Mouse (Mus musculus) Patski (cell line): ENCODE data around the gene Rgs12. TPM values are rescaled to one million over a fixed set of nuclear protein-coding genes. Genes with fewer than 3 reads are reported as not detected.
A peak's percentile ranks its signal among the peaks of the same experiment; 100 is the strongest.

Experiments
- ATAC-seq: fragments of 100-300 bp; one replicate; pipeline ENCODE4 v1.8.0; 2021
- CTCF ChIA-PET: fragments of 350-600 bp; sonication (Branson Sonifier 250); formaldehyde crosslinking; loops from one replicate; lab custom pipeline; 2022; ENCODE audit warnings: inconsistent platforms; lab: Charles Lee
- POLR2A ChIA-PET: fragments of 350-600 bp; sonication (Branson Sonifier 250); formaldehyde crosslinking; loops from one replicate; lab custom pipeline; 2022; ENCODE audit warnings: antibody characterized with exemption, inconsistent platforms; lab: Charles Lee
- DNase-seq: peaks from one replicate; pipeline ENCODE4 v3.0.0-alpha.2; 2011; ENCODE audit warnings: low read depth, low spot score
- H3K27me3 ChIP-seq: fragments of 371-371 bp; one replicate; pipeline ENCODE4 v1.5.1; 2021
- CTCF ChIP-seq: fragments of 100-300 bp; IDR thresholded peaks from one replicate; pipeline ENCODE4 v1.5.1; 2021
- in situ Hi-C: fragments of 300-500 bp; cut with MboI; formaldehyde crosslinking; loops from 3 replicates; pipeline ENCODE4 v1.11.1; 2018; ENCODE audit warnings: low pct_unique_long_range_greater_than_20kb, mixed read lengths
- polyA plus RNA-seq: library from polyadenylated mRNA; unstranded; gene quantifications from one replicate; pipeline ENCODE4 v1.2.3, GENCODE M21; 2021

The Rgs12 gene
- polyA plus RNA-seq, 1 experiment from 2014 or later = 19.4 TPM

GRCm38 (mm10) chr5:35019673-35020300 is 70.5 kb downstream of the Rgs12 start:
- DNase-seq (peak; percentile 75), ATAC-seq (peak; percentile 55)
- in situ Hi-C loops = loop anchor here (5.0 kb wide), 1 partner anchor 32 kb away; no protein-coding TSS in a partner anchor
- POLR2A ChIA-PET = interaction anchor here (0.6 to 1.5 kb wide), 3 partner anchors 8 to 1483 kb away, joined by 3 read pairs; no protein-coding TSS in a partner anchor
- H3K27me3 ChIP-seq = no peaks in the 10 kb centered on the region
- no peak for TF ChIP-seq CTCF
- CTCF ChIA-PET = interaction anchor here (1.2 to 3.8 kb wide), 7 partner anchors 10 to 106 kb away, joined by 3 to 17 read pairs (median 4); partner anchors contain the start of gene Hgfac

GRCm38 (mm10) chr5:35020410-35021241 is 71.4 kb downstream of the Rgs12 start:
- TF ChIP-seq CTCF = no peak
- DNase-seq (no peak), ATAC-seq (no peak)
- POLR2A ChIA-PET = interaction anchor here (0.7 to 1.5 kb wide), 3 partner anchors 9 to 84 kb away, joined by 3 to 5 read pairs (median 3); no protein-coding TSS in a partner anchor
- CTCF ChIA-PET = interaction anchor here (1.0 to 3.8 kb wide), 4 partner anchors 13 to 105 kb away, joined by 3 to 17 read pairs (median 6); no protein-coding TSS in a partner anchor
- H3K27me3 ChIP-seq = no peaks in the 10 kb centered on the region
- in situ Hi-C loops = loop anchor here (5.0 kb wide), 1 partner anchor 33 kb away; no protein-coding TSS in a partner anchor

GRCm38 (mm10) chr5:35024975-35025374 is 75.7 kb downstream of the Rgs12 start:
- no peaks in the 10 kb centered on the region for H3K27me3 ChIP-seq
- POLR2A ChIA-PET = no interaction called here
- DNase-seq (no peak), ATAC-seq (no peak)
- no peak for TF ChIP-seq CTCF
- in situ Hi-C loops = loop anchor here (5.0 kb wide), 1 partner anchor 38 kb away; no protein-coding TSS in a partner anchor
- CTCF ChIA-PET = interaction anchor here (0.9 to 1.5 kb wide), 3 partner anchors 16 to 93 kb away, joined by 3 to 4 read pairs (median 3); partner anchors contain the start of gene Hgfac

GRCm38 (mm10) chr5:35029303-35029702 is 80.1 kb downstream of the Rgs12 start:
- DNase-seq = no peak
- H3K27me3 ChIP-seq = no peaks in the 10 kb centered on the region
- ChIA-PET CTCF (no interaction called here), POLR2A (no interaction called here)
- ATAC-seq = no peak
- TF ChIP-seq CTCF = no peak
- in situ Hi-C loops = no loop called here

- DNase-seq = no peak
- in situ Hi-C loops = no loop called here
- ChIA-PET CTCF (interaction anchor here (1.5 kb wide), 1 partner anchor 10 kb away, joined by 3 read pairs; no protein-coding TSS in a partner anchor), POLR2A (no interaction called here)
- H3K27me3 ChIP-seq = no peaks in the 10 kb centered on the region
- no peak for TF ChIP-seq CTCF
- ATAC-seq = no peak
Measured at GRCm38 (mm10) chr5:35029755-35030154, 80.5 kb downstream of the Rgs12 start.

- ATAC-seq (no peak), DNase-seq (no peak)
- CTCF ChIA-PET = interaction anchor here (1.1 kb wide), 2 partner anchors 22 to 118 kb away, joined by 3 read pairs; no protein-coding TSS in a partner anchor
- in situ Hi-C loops = no loop called here
- POLR2A ChIA-PET = no interaction called here
- no peaks in the 10 kb centered on the region for H3K27me3 ChIP-seq
- no peak for TF ChIP-seq CTCF
Measured at GRCm38 (mm10) chr5:35033068-35033467, 83.8 kb downstream of the Rgs12 start.

- no peak for TF ChIP-seq CTCF
Measured at GRCm38 (mm10) chr5:35033619-35034018, 84.4 kb downstream of the Rgs12 start.

GRCm38 (mm10) chr5:35035141-35035540 is 85.9 kb downstream of the Rgs12 start:
- no peaks in the 10 kb centered on the region for H3K27me3 ChIP-seq
- DNase-seq (no peak), ATAC-seq (no peak)
- ChIA-PET CTCF (interaction anchor here (1.2 kb wide), 1 partner anchor 41 kb away, joined by 3 read pairs; no protein-coding TSS in a partner anchor), POLR2A (interaction anchor here (1.0 kb wide), 1 partner anchor 16 kb away, joined by 3 read pairs; no protein-coding TSS in a partner anchor)
- no peak for TF ChIP-seq CTCF
- in situ Hi-C loops = no loop called here

More at GRCm38 (mm10) chr5:35033619-35034018, 84.4 kb downstream of the Rgs12 start:
- DNase-seq (no peak), ATAC-seq (no peak)
- ChIA-PET POLR2A (no interaction called here), CTCF (interaction anchor here (1.1 kb wide), 1 partner anchor 118 kb away, joined by 3 read pairs; no protein-coding TSS in a partner anchor)
- in situ Hi-C loops = no loop called here
- H3K27me3 ChIP-seq = no peaks in the 10 kb centered on the region

- ATAC-seq (no peak), DNase-seq (no peak)
- POLR2A ChIA-PET = no interaction called here
- TF ChIP-seq CTCF = no peak
- in situ Hi-C loops = no loop called here
- CTCF ChIA-PET = interaction anchor here (1.2 kb wide), 1 partner anchor 42 kb away, joined by 3 read pairs; no protein-coding TSS in a partner anchor
- H3K27me3 ChIP-seq = no peaks in the 10 kb centered on the region
Measured at GRCm38 (mm10) chr5:35035795-35036194, 86.5 kb downstream of the Rgs12 start.

- peak; percentile 83 for ATAC-seq
- H3K27me3 ChIP-seq = no peaks in the 10 kb centered on the region
- in situ Hi-C loops = no loop called here
- POLR2A ChIA-PET = no interaction called here
- CTCF ChIA-PET = interaction anchor here (1.0 kb wide), 1 partner anchor 50 kb away, joined by 3 read pairs; no protein-coding TSS in a partner anchor
- TF ChIP-seq CTCF = no peak
- peak; percentile 62 for DNase-seq
Measured at GRCm38 (mm10) chr5:35037438-35037837, 88.2 kb downstream of the Rgs12 start.
